Mouse (Mus musculus) MEL (cell line): ENCODE data around the gene Mrpl1. TPM values are rescaled to one million over a fixed set of nuclear protein-coding genes. Genes with fewer than 3 reads are reported as not detected.
A peak's percentile ranks its signal among the peaks of the same experiment; 100 is the strongest.

Experiments used
- DNase-seq: peaks from one replicate; pipeline ENCODE4 v3.0.0; 2011; ENCODE audit warnings: low read depth, low spot score
- H3K27ac ChIP-seq: 2 replicates; pipeline ENCODE4 v1.5.1; 2012; ENCODE audit warnings: low read depth, mild to moderate bottlenecking, control low read depth, low read length, moderate library complexity; ENCODE audit not compliant: control insufficient read depth
- H3K27me3 ChIP-seq, 2 experiments: fragments of 150-350 bp in 1 of 2; sonication (generic) in 1 of 2; 2 replicates each; pipeline ENCODE4 v1.6.1; 2012; ENCODE audit warnings: low read length in 2 of 2, mild to moderate bottlenecking in 2 of 2, improper control_type of control experiment in 1 of 2, moderate library complexity in 1 of 2; ENCODE audit not compliant: insufficient read depth in 2 of 2, control insufficient read depth in 1 of 2
- H3K36me3 ChIP-seq, 2 experiments: 2 replicates each; pipeline ENCODE4 v1.6.1; 2012 to 2014; ENCODE audit warnings: low read length in 2 of 2, improper control_type of control experiment in 1 of 2, inconsistent platforms in 1 of 2, mild to moderate bottlenecking in 1 of 2; ENCODE audit not compliant: insufficient read depth in 2 of 2, control insufficient read depth in 1 of 2
- H3K4me1 ChIP-seq, 2 experiments: fragments of 150-350 bp in 1 of 2; sonication (generic) in 1 of 2; 2 replicates each; pipeline ENCODE4 v1.6.1; 2012; ENCODE audit warnings: low read length in 2 of 2, improper control_type of control experiment in 1 of 2, mild to moderate bottlenecking in 1 of 2; ENCODE audit not compliant: insufficient read depth in 2 of 2, control insufficient read depth in 1 of 2
- H3K4me3 ChIP-seq, 2 experiments: fragments of 150-350 bp in 1 of 2; sonication (generic) in 1 of 2; 2 replicates each; pipeline ENCODE4 v1.5.1; 2012; ENCODE audit warnings: low read depth in 2 of 2, low read length in 2 of 2, mild to moderate bottlenecking in 2 of 2, moderate library complexity in 2 of 2, control low read depth in 1 of 2, improper control_type of control experiment in 1 of 2; ENCODE audit not compliant: control insufficient read depth in 1 of 2, insufficient read depth in 1 of 2
- H3K79me2 ChIP-seq: 2 replicates; pipeline ENCODE4 v1.6.1; 2012; ENCODE audit warnings: mild to moderate bottlenecking, low read length, moderate library complexity; ENCODE audit not compliant: control insufficient read depth, poor library complexity, insufficient read depth
- H3K9ac ChIP-seq: 2 replicates; pipeline ENCODE4 v1.6.1; 2012; ENCODE audit warnings: low read depth, mild to moderate bottlenecking, control low read depth, low read length, moderate library complexity; ENCODE audit not compliant: control insufficient read depth, poor library complexity, severe bottlenecking
- H3K9me3 ChIP-seq: fragments of 150-350 bp; sonication (generic); replicated peaks from 2 replicates; pipeline ENCODE4 v1.6.1; 2012; ENCODE audit warnings: mild to moderate bottlenecking, low read length, improper control_type of control experiment, moderate library complexity; ENCODE audit not compliant: insufficient read depth
- BHLHE40 ChIP-seq: IDR thresholded peaks from 2 replicates; pipeline ENCODE4 v1.6.1; 2012; ENCODE audit warnings: low read depth, mild to moderate bottlenecking, inconsistent platforms, low read length, improper control_type of control experiment, borderline replicate concordance
- CHD1 ChIP-seq: IDR thresholded peaks from 2 replicates; pipeline ENCODE4 v1.6.1; 2012; ENCODE audit warnings: low read depth, mild to moderate bottlenecking, inconsistent platforms, low read length, improper control_type of control experiment
- CHD2 ChIP-seq: IDR thresholded peaks from 2 replicates; pipeline ENCODE4 v1.6.1; 2011; ENCODE audit warnings: low read length, improper control_type of control experiment
- E2F4 ChIP-seq: IDR thresholded peaks from 2 replicates; pipeline ENCODE4 v1.6.1; 2011; ENCODE audit warnings: low read depth, low read length, improper control_type of control experiment, borderline replicate concordance
- EP300 ChIP-seq, 2 experiments: IDR thresholded peaks; 2 replicates each; pipeline ENCODE4 v1.6.1; 2011; ENCODE audit warnings: improper control_type of control experiment in 2 of 2, low read length in 2 of 2, low read depth in 1 of 2, mild to moderate bottlenecking in 1 of 2
- ETS1 ChIP-seq: IDR thresholded peaks from 2 replicates; pipeline ENCODE4 v1.6.1; 2012; ENCODE audit warnings: low read depth, mild to moderate bottlenecking, inconsistent platforms, low read length, improper control_type of control experiment, moderate library complexity
- HCFC1 ChIP-seq: IDR thresholded peaks from 2 replicates; pipeline ENCODE4 v1.6.1; 2012; ENCODE audit warnings: low read depth, mild to moderate bottlenecking, inconsistent platforms, low read length, improper control_type of control experiment, moderate library complexity
- KAT2A ChIP-seq: conservative IDR thresholded peaks from 2 replicates; pipeline ENCODE4 v1.6.1; 2012; ENCODE audit warnings: low read depth, low read length, improper control_type of control experiment, inconsistent platforms
- MAFK ChIP-seq: IDR thresholded peaks from 2 replicates; pipeline ENCODE4 v1.6.1; 2011; ENCODE audit warnings: low read depth, mild to moderate bottlenecking, low read length, improper control_type of control experiment, borderline replicate concordance
- MAX ChIP-seq: IDR thresholded peaks from 2 replicates; pipeline ENCODE4 v1.6.1; 2011; ENCODE audit warnings: low read length, improper control_type of control experiment
- MAZ ChIP-seq: IDR thresholded peaks from 2 replicates; pipeline ENCODE4 v1.6.1; 2012; ENCODE audit warnings: low read depth, mild to moderate bottlenecking, inconsistent platforms, low read length, improper control_type of control experiment
- MXI1 ChIP-seq: IDR thresholded peaks from 2 replicates; pipeline ENCODE4 v1.6.1; 2011; ENCODE audit warnings: mild to moderate bottlenecking, low read depth, low read length, improper control_type of control experiment
- MYC ChIP-seq: IDR thresholded peaks from 2 replicates; pipeline ENCODE4 v1.6.1; 2011; ENCODE audit warnings: low read depth, mild to moderate bottlenecking, low read length, improper control_type of control experiment, moderate library complexity
- POLR2A ChIP-seq, 2 experiments: IDR thresholded peaks; 2 replicates each; pipeline ENCODE4 v1.6.1; 2011 to 2012; ENCODE audit warnings: low read length in 2 of 2, mild to moderate bottlenecking in 2 of 2, control low read depth in 1 of 2, improper control_type of control experiment in 1 of 2, low read depth in 1 of 2, moderate library complexity in 1 of 2; ENCODE audit not compliant: control insufficient read depth in 1 of 2, insufficient read depth in 1 of 2, poor library complexity in 1 of 2
- RCOR1 ChIP-seq: IDR thresholded peaks from 2 replicates; pipeline ENCODE4 v1.6.1; 2012; ENCODE audit warnings: low read depth, mild to moderate bottlenecking, inconsistent platforms, low read length, improper control_type of control experiment
- TAL1 ChIP-seq: IDR thresholded peaks from 2 replicates; pipeline ENCODE4 v1.6.1; 2012; ENCODE audit warnings: mild to moderate bottlenecking, inconsistent platforms, low read length, moderate library complexity, mixed read lengths
- TBP ChIP-seq: IDR thresholded peaks from 2 replicates; pipeline ENCODE4 v1.8.0; 2011; ENCODE audit warnings: low read depth, low read length, improper control_type of control experiment
- UBTF ChIP-seq: IDR thresholded peaks from 2 replicates; pipeline ENCODE4 v1.6.1; 2012; ENCODE audit warnings: low read depth, mild to moderate bottlenecking, inconsistent platforms, low read length, improper control_type of control experiment, moderate library complexity, borderline replicate concordance; ENCODE audit not compliant: insufficient read depth
- USF1 ChIP-seq: IDR thresholded peaks from 2 replicates; pipeline ENCODE4 v1.6.1; 2014; ENCODE audit warnings: low read depth, mild to moderate bottlenecking, inconsistent platforms, low read length, improper control_type of control experiment, moderate library complexity
- USF2 ChIP-seq, 2 experiments: IDR thresholded peaks; 2 replicates each; pipeline ENCODE4 v1.6.1; 2011 to 2012; ENCODE audit warnings: improper control_type of control experiment in 2 of 2, low read length in 2 of 2, borderline replicate concordance in 1 of 2, inconsistent platforms in 1 of 2, low read depth in 1 of 2, mild to moderate bottlenecking in 1 of 2; ENCODE audit not compliant: insufficient read depth in 1 of 2
- ZC3H11A ChIP-seq: IDR thresholded peaks from 2 replicates; pipeline ENCODE4 v1.6.1; 2012; ENCODE audit warnings: low read depth, mild to moderate bottlenecking, inconsistent platforms, low read length, improper control_type of control experiment
- ZKSCAN1 ChIP-seq: IDR thresholded peaks from 2 replicates; pipeline ENCODE4 v1.6.1; 2012; ENCODE audit warnings: low read depth, mild to moderate bottlenecking, inconsistent platforms, low read length, improper control_type of control experiment, moderate library complexity
- ZMIZ1 ChIP-seq: IDR thresholded peaks from 2 replicates; pipeline ENCODE4 v1.6.1; 2012; ENCODE audit warnings: low read depth, mild to moderate bottlenecking, inconsistent platforms, low read length, improper control_type of control experiment, moderate library complexity
- ZNF384 ChIP-seq: IDR thresholded peaks from 2 replicates; pipeline ENCODE4 v1.6.1; 2012; ENCODE audit warnings: low read depth, mild to moderate bottlenecking, inconsistent platforms, low read length, improper control_type of control experiment
- polyA plus RNA-seq, 2 experiments: library from polyadenylated mRNA; stranded (reverse) in 1 of 2; unstranded in 1 of 2; fragments of >175 nt in 1 of 2; fragments of >200 nt in 1 of 2; gene quantifications; 2 replicates each; pipeline versions ENCODE4 v1.2.1 to v1.2.4; 2012; ENCODE audit warnings: low replicate concordance in 2 of 2, low read depth in 1 of 2; ENCODE audit not compliant: insufficient read length in 2 of 2, insufficient read depth in 1 of 2, missing spikeins in 1 of 2
- total RNA-seq: library from RNA; depleted of rRNA; stranded (reverse); fragments of 300-350 nt; gene quantifications from 2 replicates; pipeline ENCODE4 v1.2.3, GENCODE M21; 2012

Mrpl1 gene
- total and polyA plus RNA-seq, 3 experiments = 22.0 to 26.2 TPM; not detected in 1

- Histone ChIP-seq H3K36me3 (peaks cover 0 to 48% of the 10 kb centered on the region in 2 experiments; a peak in 2 of 4 replicates), H3K27me3 (no peaks in the 10 kb centered on the region), H3K4me3 (no peak overlapping the region), H3K9ac (no peak overlapping the region), H3K79me2 (peaks cover 13% of the 10 kb centered on the region), H3K4me1 (peaks cover 15 to 17% of the 10 kb centered on the region in 2 experiments), H3K9me3 (no peaks in the 10 kb centered on the region), H3K27ac (peak overlapping the region; percentile 30; the same call in 1 of the 2 replicates)
- no peak for TF ChIP-seq RCOR1
- no peak for TF ChIP-seq TAL1
- no peak for TF ChIP-seq CHD1
- no peak for TF ChIP-seq MAX
- no peak for TF ChIP-seq ZC3H11A
- TF ChIP-seq MYC = no peak
- TF ChIP-seq ZMIZ1 = no peak
- TF ChIP-seq USF2 (IDR thresholded peaks at IDR 0.05; ENCODE audit: borderline replicate concordance in 1 of 2, insufficient read depth in 1 of 2, low read depth in 1 of 2, low read length in 2 of 2) = no peak
- DNase-seq = peak; percentile 25
Observed at GRCm38 (mm10) chr5:96207531-96207930, 1.8 kb upstream of the Mrpl1 start.

- DNase-seq = peak; percentile 57
- Histone ChIP-seq H3K79me2 (peaks cover 13% of the 10 kb centered on the region), H3K4me1 (peaks cover 15 to 17% of the 10 kb centered on the region in 2 experiments), H3K4me3 (peak overlapping the region in 1 of 2 experiments; percentile 63; a peak in 2 of 4 replicates), H3K27ac (no peak overlapping the region; the same call in 1 of the 2 replicates), H3K9ac (no peak overlapping the region), H3K27me3 (no peaks in the 10 kb centered on the region), H3K9me3 (no peaks in the 10 kb centered on the region), H3K36me3 (peaks cover 0 to 48% of the 10 kb centered on the region in 2 experiments; a peak in 2 of 4 replicates)
- 0 out of 4 replicates have a peak, but pooled peaks of 1 of the 2 experiments have one; percentile 10 for TF ChIP-seq EP300 (IDR thresholded peaks at IDR 0.05; ENCODE audit: low read depth in 1 of 2, low read length in 2 of 2)
- peak; percentile 45; the same call in 1 of the 2 replicates for TF ChIP-seq ETS1
- TF ChIP-seq MAZ = no peak
- peak; percentile 93 for TF ChIP-seq ZNF384
Observed at GRCm38 (mm10) chr5:96208543-96208942, 750 bp upstream of the Mrpl1 start.

GRCm38 (mm10) chr5:96209916-96210583, 757 bp downstream of the Mrpl1 start:
- H3K79me2 ChIP-seq = peaks cover 15% of the 10 kb centered on the region
- DNase-seq = peak; percentile 98
- TF ChIP-seq POLR2A (IDR thresholded peaks at IDR 0.05; ENCODE audit: control insufficient read depth in 1 of 2, insufficient read depth in 1 of 2, low read depth in 1 of 2, low read length in 2 of 2, poor library complexity in 1 of 2) (peak; percentile 89 to 97), MXI1 (peak; percentile 94), ZNF384 (no peak; the same call in 1 of the 2 replicates), KAT2A (peak; percentile 72; the same call in 1 of the 2 replicates), ETS1 (peak; percentile 80), MAFK (no peak), USF2 (IDR thresholded peaks at IDR 0.05; ENCODE audit: borderline replicate concordance in 1 of 2, insufficient read depth in 1 of 2, low read depth in 1 of 2, low read length in 2 of 2) (no peak), CHD2 (no peak), HCFC1 (peak; percentile 98), E2F4 (no peak), BHLHE40 (no peak), UBTF (no peak), TBP (peak; percentile 94), ZKSCAN1 (no peak), USF1 (peak; percentile 25)

More at GRCm38 (mm10) chr5:96209916-96210583, 757 bp downstream of the Mrpl1 start:
- peaks cover 0 to 41% of the 10 kb centered on the region in 2 experiments; a peak in 2 of 4 replicates for H3K36me3 ChIP-seq
- peak overlapping the region; percentile 75 to 79 for H3K4me3 ChIP-seq
- H3K27me3 ChIP-seq = no peaks in the 10 kb centered on the region
- peak overlapping the region; percentile 87 for H3K9ac ChIP-seq
- peak overlapping the region; percentile 98 for H3K27ac ChIP-seq
- no peaks in the 10 kb centered on the region for H3K9me3 ChIP-seq
- H3K4me1 ChIP-seq = peaks cover 12 to 17% of the 10 kb centered on the region in 2 experiments
